8 mouse cellular contexts compared by ENCODE assay signal in genomic region chr3:87173486-87174085, GRCm38 (mm10). TPM values are rescaled to one million over a fixed set of nuclear protein-coding genes. Genes with fewer than 3 reads are reported as not detected.
DNase-seq lines count a peak whose midpoint lies in the region; ATAC-seq and TF ChIP-seq lines count a peak whose summit lies in the region.

No protein-coding gene starts in this region.

- TF ChIP-seq CTCF in kidney, postnatal 0 days (IDR thresholded peaks at IDR 0.05; ENCODE audit: low read depth), result no peak

- WGBS in kidney, postnatal 0 days, result 6% methylated on average over 8 of the region's 8 CpGs
- WGBS in embryonic facial prominence, embryonic 11.5 days, result under 1% methylated on average over 8 of the region's 8 CpGs
- 2% methylated on average over 8 of the region's 8 CpGs for WGBS in hindbrain, embryonic 12.5 days
- WGBS in midbrain, embryonic 13.5 days, result under 1% methylated on average over 8 of the region's 8 CpGs

- H3K4me2 ChIP-seq in kidney, postnatal 0 days (ENCODE audit: low read length), result peak overlapping the region; percentile 70
- peak overlapping the region; percentile 86 for H3K4me2 ChIP-seq in embryonic facial prominence, embryonic 11.5 days (ENCODE audit: low read depth, low read length)
- peak overlapping the region; percentile 78 for H3K4me2 ChIP-seq in hindbrain, embryonic 12.5 days (replicated peaks)
- H3K4me2 ChIP-seq in midbrain, embryonic 13.5 days (replicated peaks), result peak overlapping the region; percentile 76

- intact Hi-C loops in left cerebral cortex, postnatal 14 days (cut with DNase I), result no loop called here

- H3K4me3 ChIP-seq in kidney, postnatal 0 days (replicated peaks; ENCODE audit: low read depth, low read length), result peak overlapping the region; percentile 55
- peak overlapping the region; percentile 59 for H3K4me3 ChIP-seq in embryonic facial prominence, embryonic 11.5 days (ENCODE audit: low read depth, low read length)
- H3K4me3 ChIP-seq in hindbrain, embryonic 12.5 days, result peak overlapping the region; percentile 70
- peak overlapping the region; percentile 64 for H3K4me3 ChIP-seq in midbrain, embryonic 13.5 days (replicated peaks)

- no peaks in the 10 kb centered on the region for H3K27me3 ChIP-seq in kidney, postnatal 0 days (ENCODE audit: insufficient read depth, low read length)
- no peaks in the 10 kb centered on the region for H3K27me3 ChIP-seq in embryonic facial prominence, embryonic 11.5 days (ENCODE audit: control insufficient read depth, insufficient read depth, low read length)
- no peaks in the 10 kb centered on the region for H3K27me3 ChIP-seq in hindbrain, embryonic 12.5 days
- H3K27me3 ChIP-seq in midbrain, embryonic 13.5 days, result 0 out of 2 replicates have a peak, but pooled peaks cover 4% of the 10 kb centered on the region

- H3K9me3 ChIP-seq in kidney, postnatal 0 days (replicated peaks; ENCODE audit: low read length), result no peaks in the 10 kb centered on the region
- H3K9me3 ChIP-seq in embryonic facial prominence, embryonic 11.5 days (replicated peaks; ENCODE audit: control insufficient read depth, low read length), result no peaks in the 10 kb centered on the region
- H3K9me3 ChIP-seq in hindbrain, embryonic 12.5 days (replicated peaks), result no peaks in the 10 kb centered on the region
- no peaks in the 10 kb centered on the region for H3K9me3 ChIP-seq in midbrain, embryonic 13.5 days

- H3K27ac ChIP-seq in kidney, postnatal 0 days, result peak overlapping the region; percentile 67
- peak overlapping the region; percentile 80 for H3K27ac ChIP-seq in embryonic facial prominence, embryonic 11.5 days (replicated peaks; ENCODE audit: low read depth, low read length)
- peak overlapping the region; percentile 86 for H3K27ac ChIP-seq in hindbrain, embryonic 12.5 days
- peak overlapping the region; percentile 85 for H3K27ac ChIP-seq in midbrain, embryonic 13.5 days

- H3K4me1 ChIP-seq in kidney, postnatal 0 days (replicated peaks; ENCODE audit: insufficient read depth, low read length), result peaks cover 14% of the 10 kb centered on the region
- H3K4me1 ChIP-seq in embryonic facial prominence, embryonic 11.5 days (ENCODE audit: control insufficient read depth, insufficient read depth, low read length), result peaks cover 12% of the 10 kb centered on the region
- H3K4me1 ChIP-seq in hindbrain, embryonic 12.5 days, result peaks cover 52% of the 10 kb centered on the region
- peaks cover 61% of the 10 kb centered on the region for H3K4me1 ChIP-seq in midbrain, embryonic 13.5 days (replicated peaks)

- H3K9ac ChIP-seq in kidney, postnatal 0 days (ENCODE audit: low read depth, low read length), result peak overlapping the region; percentile 68
- peak overlapping the region; percentile 89 for H3K9ac ChIP-seq in embryonic facial prominence, embryonic 11.5 days (replicated peaks; ENCODE audit: low read length)
- H3K9ac ChIP-seq in hindbrain, embryonic 12.5 days, result peak overlapping the region; percentile 82
- H3K9ac ChIP-seq in midbrain, embryonic 13.5 days (replicated peaks), result peak overlapping the region; percentile 75

- no peak for DNase-seq in kidney, postnatal 0 days (ENCODE audit: low spot score)
- no peak for DNase-seq in kidney, adult 9 months
- DNase-seq in embryonic facial prominence, embryonic 11.5 days (ENCODE audit: low spot score), result no peak
- no peak for DNase-seq in ovary, adult 18-20 months (ENCODE audit: low spot score)
- DNase-seq in left cerebral cortex, postnatal 14 days (ENCODE audit: low spot score in 2 of 2), result no peak
- no peak for DNase-seq in frontal cortex, adult 2 months (ENCODE audit: extremely low spot score in 1 of 2, low spot score in 1 of 2)

- H3K36me3 ChIP-seq in kidney, postnatal 0 days (ENCODE audit: insufficient read depth, low read length), result no peaks in the 10 kb centered on the region
- no peaks in the 10 kb centered on the region for H3K36me3 ChIP-seq in embryonic facial prominence, embryonic 11.5 days (replicated peaks; ENCODE audit: control insufficient read depth, insufficient read depth, low read depth, low read length)
- H3K36me3 ChIP-seq in hindbrain, embryonic 12.5 days, result no peaks in the 10 kb centered on the region
- H3K36me3 ChIP-seq in midbrain, embryonic 13.5 days, result no peaks in the 10 kb centered on the region

- 0 out of 2 replicates have a peak, but pooled peaks have one; percentile 31 for ATAC-seq in kidney, postnatal 0 days (replicated peaks; ENCODE audit: low FRiP score, low read depth)
- ATAC-seq in embryonic facial prominence, embryonic 11.5 days (replicated peaks; ENCODE audit: insufficient number of reproducible peaks, low FRiP score, low TSS enrichment, low read depth), result no peak
- peak; percentile 10; the same call in 1 of the 2 replicates for ATAC-seq in hindbrain, embryonic 12.5 days (ENCODE audit: low FRiP score)
- peak; percentile 17; the same call in 1 of the 2 replicates for ATAC-seq in midbrain, embryonic 13.5 days

RNA-seq across cellular contexts. Expression of gene Kirrel, which starts 1.0 kb away (rescaled TPM):
- polyA plus RNA-seq in kidney, postnatal 0 days (2015; fragmentation: Nextera tagmentation; extraction: Ambion mirVana), result 11.7 and 12.3 TPM in 2 replicates
- 12.0 and 13.4 TPM in 2 replicates for polyA plus RNA-seq in embryonic facial prominence, embryonic 11.5 days (2014; fragmentation: Nextera tagmentation; extraction: Ambion mirVana)
- polyA plus RNA-seq in hindbrain, embryonic 12.5 days (2016; fragmentation: Nextera tagmentation; extraction: Ambion mirVana), result 17.3 and 17.7 TPM in 2 replicates
- 8.4 and 10.1 TPM in 2 replicates for polyA plus RNA-seq in midbrain, embryonic 13.5 days (2015; fragmentation: Nextera tagmentation; extraction: Ambion mirVana)
- 1 to 10 TPM; 4.2 to 5.2 TPM for total RNA-seq in left cerebral cortex, postnatal 14 days (2021)
- 5.4 and 5.5 TPM in 2 replicates for polyA plus RNA-seq in frontal cortex, adult 2 months (2012; rRNA removed)
